Mouse (Mus musculus) mature B cell (primary cell): Measurements from ENCODE around the gene Gak.

Source experiments
- in situ Hi-C: fragments of 300-500 bp; cut with MboI; formaldehyde crosslinking; loops from 2 replicates; pipeline ENCODE4 v1.14.3; 2019

Gene Gak

GRCm38 (mm10) chr5:108599923-108600322, 29.6 kb downstream of the Gak start:
- in situ Hi-C loops: no loop called here

- in situ Hi-C loops: no loop called here
These were observed 48.1 kb downstream of the Gak start for GRCm38 (mm10) chr5:108581361-108581891.

GRCm38 (mm10) chr5:108573054-108573453, 56.5 kb downstream of the Gak start:
- in situ Hi-C loops: no loop called here

- in situ Hi-C loops: no loop called here
These were observed 58.6 kb downstream of the Gak start for GRCm38 (mm10) chr5:108570991-108571390.

GRCm38 (mm10) chr5:108567104-108567503, 62.5 kb downstream of the Gak start:
- in situ Hi-C loops: no loop called here

- in situ Hi-C loops: no loop called here
These were observed 63.0 kb downstream of the Gak start for GRCm38 (mm10) chr5:108566523-108566922.

GRCm38 (mm10) chr5:108565381-108565780, 64.2 kb downstream of the Gak start:
- in situ Hi-C loops: no loop called here

- in situ Hi-C loops: no loop called here
These were observed 65.2 kb downstream of the Gak start for GRCm38 (mm10) chr5:108564346-108564745.

GRCm38 (mm10) chr5:108562483-108562882, 67.1 kb downstream of the Gak start:
- in situ Hi-C loops: no loop called here

- in situ Hi-C loops: no loop called here
These were observed 72.6 kb downstream of the Gak start for GRCm38 (mm10) chr5:108556986-108557385.

GRCm38 (mm10) chr5:108554041-108554440, 75.5 kb downstream of the Gak start:
- in situ Hi-C loops: no loop called here

GRCm38 (mm10) chr5:108550207-108550594, 79.4 kb downstream of the Gak start:
- in situ Hi-C loops: no loop called here

GRCm38 (mm10) chr5:108549489-108550206, 79.9 kb downstream of the Gak start, which contains the start of gene Cplx1:
Gene Cplx1 (minus strand): TSS chr5:108550024.
- in situ Hi-C loops: no loop called here

- in situ Hi-C loops: no loop called here
These were observed 80.4 kb downstream of the Gak start for GRCm38 (mm10) chr5:108549137-108549488.

- in situ Hi-C loops: no loop called here
These were observed 81.9 kb downstream of the Gak start for GRCm38 (mm10) chr5:108547636-108548035.

GRCm38 (mm10) chr5:108543516-108544291, 85.9 kb downstream of the Gak start:
- in situ Hi-C loops: no loop called here

GRCm38 (mm10) chr5:108534188-108534587, 95.4 kb downstream of the Gak start:
- in situ Hi-C loops: no loop called here

- in situ Hi-C loops: no loop called here
These were observed 107.0 kb downstream of the Gak start for GRCm38 (mm10) chr5:108522597-108522996.

- in situ Hi-C loops: no loop called here
These were observed 107.7 kb downstream of the Gak start for GRCm38 (mm10) chr5:108521896-108522295.

GRCm38 (mm10) chr5:108521016-108521415, 108.5 kb downstream of the Gak start:
- in situ Hi-C loops: no loop called here

- in situ Hi-C loops: no loop called here
These were observed 109.4 kb downstream of the Gak start for GRCm38 (mm10) chr5:108520153-108520552.
